Mouse (Mus musculus): ENCODE measurements around the gene Gse1. TPM values are rescaled to one million over a fixed set of nuclear protein-coding genes. Genes with fewer than 3 reads are reported as not detected.

Gse1 gene
- polyA plus RNA-seq, 1 experiment = 70.4 TPM

DNA sequence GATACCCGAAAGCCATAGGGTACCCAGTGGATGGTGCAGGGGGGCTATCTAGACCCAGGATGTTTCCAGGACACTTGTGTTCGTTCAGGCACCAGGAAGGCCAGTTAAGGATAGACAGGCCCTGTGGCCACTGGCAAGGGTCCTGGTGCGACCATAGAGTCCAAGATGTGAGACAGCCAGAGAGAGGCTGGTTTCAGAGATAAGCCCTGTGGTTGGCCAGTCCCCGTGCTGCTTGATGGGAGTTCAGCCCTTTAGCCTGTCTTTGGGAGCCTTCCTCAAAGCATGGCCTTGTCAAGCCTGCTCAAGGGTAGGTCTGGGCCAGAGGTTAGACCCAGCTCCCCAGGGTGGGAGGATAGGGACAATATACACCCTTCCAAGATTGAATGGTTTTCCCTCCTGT, 251.4 kb downstream of the Gse1 start:
- TF ChIP-seq POLR2A (IDR thresholded peaks at IDR 0.05; ENCODE audit: borderline replicate concordance, extremely low read depth, insufficient read depth, insufficient read length, poor library complexity, severe bottlenecking) = no peak
- no peak for TF ChIP-seq CTCF (IDR thresholded peaks at IDR 0.05; ENCODE audit: borderline replicate concordance, extremely low read depth, insufficient read depth, insufficient read length)
- DNase-seq (ENCODE audit: low read depth) = no peak

DNA sequence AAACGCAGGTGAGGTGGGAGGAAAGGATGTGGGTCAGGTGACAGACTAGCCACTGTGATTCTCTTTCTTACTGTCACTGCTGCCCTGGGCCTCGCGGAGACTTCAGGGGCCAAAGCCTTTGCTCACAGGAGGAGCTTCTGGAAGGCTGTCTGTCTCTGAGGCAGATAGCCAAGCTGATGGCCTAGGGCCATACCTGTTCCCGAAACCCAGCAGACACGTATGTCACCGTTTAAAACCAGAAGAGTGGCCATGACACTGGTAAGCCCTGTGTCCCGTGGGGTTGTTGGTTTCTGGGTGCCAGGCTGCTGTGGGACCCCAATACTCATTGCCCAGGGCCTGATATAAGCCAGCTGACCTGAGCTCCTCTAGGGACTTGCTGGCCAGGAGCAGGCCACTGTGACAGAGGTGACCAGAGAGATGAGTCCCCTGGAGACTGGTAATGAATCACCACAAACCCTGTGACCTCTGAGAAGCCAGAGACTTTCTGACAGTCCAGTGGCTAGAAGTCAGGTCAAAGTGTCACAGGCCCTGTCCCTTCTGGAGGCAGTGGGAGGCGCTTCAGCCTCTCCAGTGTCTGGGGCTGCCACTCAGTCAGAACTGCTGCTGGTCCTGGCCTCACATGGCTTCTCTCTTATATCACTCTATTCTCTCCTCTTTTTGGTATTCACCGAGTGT, 253.9 kb downstream of the Gse1 start:
- DNase-seq (ENCODE audit: low read depth) = no peak
- TF ChIP-seq POLR2A (IDR thresholded peaks at IDR 0.05; ENCODE audit: borderline replicate concordance, extremely low read depth, insufficient read depth, insufficient read length, poor library complexity, severe bottlenecking) = no peak
- no peak for TF ChIP-seq CTCF (IDR thresholded peaks at IDR 0.05; ENCODE audit: borderline replicate concordance, extremely low read depth, insufficient read depth, insufficient read length)

DNA sequence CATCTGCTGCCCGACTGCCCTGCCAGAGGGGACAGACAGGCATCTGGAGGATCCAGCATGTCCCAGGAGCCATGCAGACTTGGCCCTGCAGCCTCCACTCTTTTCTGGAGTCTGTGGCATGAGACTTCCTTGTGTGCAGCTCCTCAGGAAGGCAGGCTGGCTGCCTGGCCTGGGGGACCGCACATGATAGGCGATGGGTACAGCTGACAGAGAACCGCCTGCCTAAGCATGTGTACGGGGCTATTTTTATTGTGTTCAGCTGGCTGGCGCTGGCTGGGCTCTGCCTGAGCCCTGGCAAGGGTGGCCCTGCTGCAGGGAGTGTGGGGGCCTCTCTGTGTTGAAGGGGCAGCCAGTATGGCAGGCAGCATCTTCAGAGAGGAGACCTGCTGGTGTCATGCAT, 256.2 kb downstream of the Gse1 start:
- DNase-seq (ENCODE audit: low read depth) = peak; percentile 81
- no peak for TF ChIP-seq CTCF (IDR thresholded peaks at IDR 0.05; ENCODE audit: borderline replicate concordance, extremely low read depth, insufficient read depth, insufficient read length)
- TF ChIP-seq POLR2A (IDR thresholded peaks at IDR 0.05; ENCODE audit: borderline replicate concordance, extremely low read depth, insufficient read depth, insufficient read length, poor library complexity, severe bottlenecking) = no peak

DNA sequence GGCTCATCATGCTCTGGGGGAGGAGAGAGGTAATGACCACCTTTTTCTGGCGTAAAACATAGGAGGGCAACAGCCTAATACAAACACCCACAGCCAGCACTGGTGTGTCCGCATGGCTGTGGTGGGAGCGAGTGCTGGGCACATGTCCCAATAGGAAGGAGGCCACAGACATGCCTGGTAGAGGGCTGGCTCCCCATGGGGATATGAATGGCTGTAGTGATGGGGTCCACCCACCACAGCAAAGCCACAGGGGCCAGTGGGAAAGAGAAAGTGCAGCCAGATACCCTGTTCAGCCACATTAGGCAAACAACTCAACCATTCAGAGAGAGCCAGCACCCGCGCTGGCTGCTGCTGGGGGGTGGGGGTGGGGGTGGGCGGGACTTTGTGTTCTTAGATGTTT, 256.9 kb downstream of the Gse1 start:
- peak; percentile 87 for DNase-seq (ENCODE audit: low read depth)
- TF ChIP-seq CTCF (IDR thresholded peaks at IDR 0.05; ENCODE audit: borderline replicate concordance, extremely low read depth, insufficient read depth, insufficient read length) (no peak), POLR2A (IDR thresholded peaks at IDR 0.05; ENCODE audit: borderline replicate concordance, extremely low read depth, insufficient read depth, insufficient read length, poor library complexity, severe bottlenecking) (no peak)

DNA sequence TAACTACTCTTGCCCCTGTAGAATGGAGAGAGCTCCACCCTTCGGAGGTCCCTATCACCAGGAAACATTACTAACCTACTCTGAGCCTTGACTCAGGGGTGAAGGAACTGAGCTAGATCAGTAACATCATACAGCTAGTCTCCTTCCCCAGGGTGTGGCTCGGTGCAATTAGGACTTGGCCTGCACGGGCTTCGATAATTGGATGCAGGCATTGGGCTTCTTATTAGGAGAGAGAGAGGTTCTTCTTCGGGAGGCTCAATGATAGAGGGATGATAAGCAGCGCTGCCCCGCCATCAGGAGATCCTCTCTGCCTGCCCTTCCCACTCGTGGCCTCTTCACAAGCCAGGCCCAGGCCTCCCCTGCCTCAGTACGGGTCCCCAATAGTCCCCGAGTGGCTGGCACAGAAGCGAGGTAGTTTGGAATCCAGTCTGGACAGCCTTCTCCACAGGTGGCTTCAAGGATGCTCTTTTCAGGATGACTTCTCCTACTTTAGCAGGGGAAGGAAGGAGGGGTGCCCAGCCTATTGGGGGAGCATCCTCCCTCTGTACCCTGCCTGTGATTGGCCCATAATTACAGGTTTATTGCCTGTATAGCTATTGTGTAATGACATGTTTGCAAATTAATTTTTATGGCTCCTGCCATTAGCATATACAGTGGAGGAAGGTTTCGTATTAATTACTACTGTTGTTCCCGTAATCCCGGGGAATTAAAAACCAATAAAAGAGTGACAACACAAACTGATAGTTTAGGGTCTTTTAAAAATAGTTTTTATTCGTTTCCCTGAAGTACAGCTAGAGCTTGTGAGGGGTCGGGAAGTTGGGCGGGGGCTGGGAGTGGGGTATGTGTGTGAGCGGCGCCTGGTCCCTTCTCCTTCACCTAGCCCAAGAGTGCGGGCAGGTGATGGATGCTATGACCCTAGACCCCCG, 257.6 kb downstream of the Gse1 start:
- peak; percentile 77 for DNase-seq (ENCODE audit: low read depth)
- TF ChIP-seq POLR2A (IDR thresholded peaks at IDR 0.05; ENCODE audit: borderline replicate concordance, extremely low read depth, insufficient read depth, insufficient read length, poor library complexity, severe bottlenecking) (no peak), CTCF (IDR thresholded peaks at IDR 0.05; ENCODE audit: borderline replicate concordance, extremely low read depth, insufficient read depth, insufficient read length) (no peak)

DNA sequence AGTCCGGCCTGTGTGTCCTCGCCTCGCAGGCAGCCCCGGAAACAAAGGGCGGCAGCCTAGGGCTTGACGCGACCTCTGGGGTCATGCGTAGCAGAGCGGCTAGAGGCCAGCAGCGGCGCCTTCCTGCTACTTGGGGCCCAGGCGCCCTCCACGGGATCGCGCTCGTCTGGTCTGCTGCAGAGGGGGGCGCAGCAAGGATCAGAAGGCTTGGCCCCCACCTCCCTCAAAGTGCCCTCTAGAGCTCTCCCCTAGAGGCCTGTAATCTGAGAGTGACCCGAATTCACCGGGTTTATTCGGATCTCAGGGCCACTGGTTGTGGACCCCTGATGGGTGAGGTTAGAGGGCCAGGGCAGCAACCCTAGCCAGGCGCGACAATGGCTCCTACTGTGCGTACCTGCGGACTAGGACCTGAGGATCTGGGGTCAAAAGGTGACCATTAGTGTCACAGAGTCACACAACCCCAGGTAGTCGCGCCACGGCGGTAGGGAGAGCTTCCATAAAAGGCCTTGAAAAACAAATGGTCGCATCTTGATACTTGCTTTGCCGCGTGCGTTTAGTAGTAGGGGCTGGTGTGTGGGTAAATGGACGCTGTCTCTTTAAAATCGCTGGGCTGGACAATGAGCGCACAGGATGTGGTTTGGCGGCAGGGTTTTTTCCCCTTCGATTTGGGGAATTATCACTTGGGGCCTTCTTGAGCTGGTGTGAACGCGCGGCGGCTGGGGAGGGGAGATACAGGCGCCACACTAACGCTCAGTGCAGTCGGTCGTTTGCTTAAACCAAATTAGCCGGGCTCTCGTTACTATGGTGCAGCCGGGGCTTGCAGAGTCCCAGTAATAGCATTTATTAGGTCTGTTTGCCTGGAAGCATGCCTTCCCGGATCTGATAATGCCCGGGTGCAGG, 258.5 kb downstream of the Gse1 start:
- DNase-seq (ENCODE audit: low read depth) = peak; percentile 94
- TF ChIP-seq POLR2A (IDR thresholded peaks at IDR 0.05; ENCODE audit: borderline replicate concordance, extremely low read depth, insufficient read depth, insufficient read length, poor library complexity, severe bottlenecking) (no peak; the same call in 1 of the 2 replicates), CTCF (IDR thresholded peaks at IDR 0.05; ENCODE audit: borderline replicate concordance, extremely low read depth, insufficient read depth, insufficient read length) (no peak)

DNA sequence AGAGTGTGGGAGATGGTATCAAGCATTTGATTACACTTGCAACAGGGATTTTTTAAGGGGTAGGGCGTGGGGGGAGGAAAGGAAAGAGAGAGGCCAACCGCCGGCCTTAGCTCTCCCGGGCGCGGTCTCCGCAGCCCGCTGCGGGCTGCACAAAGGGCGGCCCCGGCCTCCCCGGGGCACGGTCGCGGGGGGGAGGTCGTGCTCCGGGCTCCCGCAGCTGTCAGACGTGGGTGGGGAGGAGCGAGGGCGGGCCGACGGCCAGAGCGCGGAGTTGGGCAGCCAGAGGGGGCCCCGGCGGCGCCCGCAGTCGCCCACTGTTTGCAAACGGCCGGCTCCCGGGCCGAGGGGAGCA, 259.1 kb downstream of the Gse1 start:
- TF ChIP-seq POLR2A (IDR thresholded peaks at IDR 0.05; ENCODE audit: borderline replicate concordance, extremely low read depth, insufficient read depth, insufficient read length, poor library complexity, severe bottlenecking) (no peak), CTCF (IDR thresholded peaks at IDR 0.05; ENCODE audit: borderline replicate concordance, extremely low read depth, insufficient read depth, insufficient read length) (no peak)
- no peak for DNase-seq (ENCODE audit: low read depth)

DNA sequence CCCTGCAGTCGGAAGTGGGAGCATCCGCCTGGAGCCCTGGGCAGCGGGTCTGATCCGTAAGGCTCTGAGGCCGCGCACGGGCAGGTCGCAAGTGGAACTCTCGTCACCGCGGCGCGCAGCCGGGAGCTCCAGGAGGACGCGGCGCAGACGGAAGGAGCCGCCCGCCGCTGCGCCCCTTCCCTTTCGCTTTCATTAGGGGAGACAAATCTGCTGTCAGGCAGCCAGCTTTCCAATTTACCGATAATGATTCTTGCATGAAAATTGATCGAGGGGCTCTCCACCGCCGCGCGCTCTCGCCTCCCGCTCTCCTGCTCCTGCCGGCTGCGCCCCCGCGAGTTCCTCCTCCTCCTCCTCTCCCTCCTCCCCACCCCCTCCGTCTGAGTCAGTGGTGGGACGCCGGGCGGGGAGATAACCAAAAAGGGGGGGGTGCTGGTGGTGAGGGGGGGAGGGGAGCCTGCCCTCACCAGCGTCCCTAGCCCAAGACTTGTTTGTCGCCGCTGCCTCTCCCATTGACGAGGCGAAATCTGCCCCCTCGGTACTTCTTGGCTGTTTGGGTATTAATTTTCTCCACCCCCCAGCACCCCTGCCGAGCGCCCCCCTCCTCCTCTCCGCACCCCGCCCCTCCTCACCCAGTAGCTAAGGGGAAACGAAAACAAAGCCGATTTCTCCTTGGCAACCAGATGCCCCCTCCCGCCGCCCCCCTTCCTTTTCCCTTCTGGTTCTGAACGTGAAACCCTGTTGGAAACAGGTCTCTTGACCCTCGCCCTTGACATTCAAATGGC, 259.7 kb downstream of the Gse1 start:
- peak; percentile 98 for DNase-seq (ENCODE audit: low read depth)
- TF ChIP-seq CTCF (IDR thresholded peaks at IDR 0.05; ENCODE audit: borderline replicate concordance, extremely low read depth, insufficient read depth, insufficient read length) (no peak), POLR2A (IDR thresholded peaks at IDR 0.05; ENCODE audit: borderline replicate concordance, extremely low read depth, insufficient read depth, insufficient read length, poor library complexity, severe bottlenecking) (peak; percentile 26; the same call in 1 of the 2 replicates)

DNA sequence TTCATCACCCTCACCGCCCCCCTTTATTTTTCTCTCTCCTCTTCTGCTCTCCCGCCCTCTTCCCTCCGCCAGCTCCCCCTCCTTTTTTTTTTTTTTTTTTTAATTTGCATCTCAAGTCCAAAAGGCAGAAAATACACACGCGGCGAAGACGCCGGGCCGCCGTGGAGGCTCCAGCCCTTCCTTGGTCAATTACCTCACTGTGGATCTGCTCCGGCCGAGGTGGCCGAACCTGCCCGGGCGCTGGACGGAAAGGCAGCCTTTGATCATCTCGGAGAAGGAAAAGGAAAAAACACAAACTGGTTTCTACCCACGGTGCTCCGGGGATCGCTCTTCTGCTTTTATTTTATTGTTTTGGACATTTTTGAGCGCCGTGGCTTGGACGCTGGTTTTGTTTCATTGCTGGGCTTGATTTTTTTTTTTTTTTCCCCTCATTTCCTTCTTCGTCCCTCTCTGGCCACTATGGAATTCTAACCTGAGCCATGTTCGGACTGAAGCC, 260.4 kb downstream of the Gse1 start:
- DNase-seq (ENCODE audit: low read depth) = no peak
- TF ChIP-seq CTCF (IDR thresholded peaks at IDR 0.05; ENCODE audit: borderline replicate concordance, extremely low read depth, insufficient read depth, insufficient read length) (no peak), POLR2A (IDR thresholded peaks at IDR 0.05; ENCODE audit: borderline replicate concordance, extremely low read depth, insufficient read depth, insufficient read length, poor library complexity, severe bottlenecking) (peak; percentile 44; the same call in 1 of the 2 replicates)

DNA sequence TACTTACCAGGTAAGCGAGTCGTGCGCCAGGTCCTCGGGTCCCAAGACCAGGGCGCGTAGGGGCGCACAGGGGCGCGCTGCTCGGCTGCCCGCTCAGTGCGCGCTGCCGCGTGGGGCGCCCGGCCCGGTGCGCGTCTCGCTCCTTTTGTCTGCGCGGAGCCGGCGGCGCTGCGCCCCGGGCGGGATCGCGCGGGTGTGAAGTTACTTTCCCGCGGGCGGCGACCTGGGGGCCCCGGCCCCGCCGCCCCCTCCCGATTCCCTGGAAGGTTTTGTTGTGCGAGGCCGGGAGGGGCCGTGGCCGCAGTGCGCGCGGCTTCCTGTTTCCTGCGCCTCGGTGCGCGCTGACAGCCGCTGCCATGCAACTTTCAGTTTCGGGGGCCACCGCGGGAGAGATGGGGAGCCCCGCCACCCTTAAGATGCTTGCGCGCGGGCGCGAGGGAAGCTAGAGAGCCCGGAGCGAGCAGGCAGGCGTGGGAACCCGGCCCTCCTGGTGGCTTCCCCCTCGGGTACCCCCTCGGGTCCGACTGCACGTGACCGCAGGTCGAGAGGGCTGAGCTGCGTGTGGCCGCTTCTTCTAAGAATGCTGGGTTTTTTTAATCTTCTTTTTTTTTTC, 261.0 kb downstream of the Gse1 start:
- peak; percentile 63; the same call in 1 of the 2 replicates for TF ChIP-seq POLR2A (IDR thresholded peaks at IDR 0.05; ENCODE audit: borderline replicate concordance, extremely low read depth, insufficient read depth, insufficient read length, poor library complexity, severe bottlenecking)
- TF ChIP-seq CTCF (IDR thresholded peaks at IDR 0.05; ENCODE audit: borderline replicate concordance, extremely low read depth, insufficient read depth, insufficient read length) = no peak
- DNase-seq (ENCODE audit: low read depth) = no peak

All from brain, embryonic 14.5 days (tissue).